Mouse (Mus musculus) brain, embryonic 14.5 days (tissue): ENCODE measurements around the gene Slc38a7.

Experiments
- CTCF ChIP-seq: fragments of 200-500 bp; IDR thresholded peaks from 2 replicates; pipeline ENCODE4 v1.5.1; 2012; ENCODE audit warnings: inconsistent platforms, mild to moderate bottlenecking, moderate library complexity, borderline replicate concordance; ENCODE audit not compliant: insufficient read depth, insufficient read length; ENCODE audit errors: extremely low read depth
- POLR2A ChIP-seq: fragments of 200-500 bp; IDR thresholded peaks from 2 replicates; pipeline ENCODE4 v1.6.1; 2012; ENCODE audit warnings: mild to moderate bottlenecking, inconsistent platforms, borderline replicate concordance; ENCODE audit not compliant: poor library complexity, insufficient read depth, insufficient read length, severe bottlenecking; ENCODE audit errors: extremely low read depth

DNA sequence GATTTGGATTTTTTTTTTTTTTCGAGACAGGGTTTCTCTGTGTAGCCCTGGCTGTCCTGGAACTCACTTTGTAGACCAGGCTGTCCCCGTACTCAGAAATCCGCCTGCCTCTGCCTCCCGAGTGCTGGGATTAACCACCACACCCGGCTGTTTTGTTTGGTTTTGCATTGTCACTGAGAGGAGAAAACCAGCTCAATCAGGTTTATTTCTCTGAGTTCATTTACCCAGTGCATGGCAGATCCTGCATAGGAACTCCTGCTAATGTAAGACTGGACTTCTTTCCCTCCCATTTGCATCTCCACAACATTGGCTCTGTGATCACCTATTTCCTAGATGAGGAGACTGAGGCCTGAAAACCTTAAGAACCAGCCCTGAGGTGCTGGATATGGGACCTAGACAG lies 31.2 kb downstream of the Slc38a7 start:
- TF ChIP-seq POLR2A (no peak), CTCF (no peak)
